Mouse (Mus musculus) frontal cortex, postnatal 36 days (tissue): Measurements from ENCODE around the gene Gm20390.

ENCODE experiments used
- DNase-seq, 2 experiments: peaks; one replicate each; pipeline ENCODE4 v3.0.0; 2022; ENCODE audit warnings: low spot score in 2 of 2

Gene Gm20390

DNA sequence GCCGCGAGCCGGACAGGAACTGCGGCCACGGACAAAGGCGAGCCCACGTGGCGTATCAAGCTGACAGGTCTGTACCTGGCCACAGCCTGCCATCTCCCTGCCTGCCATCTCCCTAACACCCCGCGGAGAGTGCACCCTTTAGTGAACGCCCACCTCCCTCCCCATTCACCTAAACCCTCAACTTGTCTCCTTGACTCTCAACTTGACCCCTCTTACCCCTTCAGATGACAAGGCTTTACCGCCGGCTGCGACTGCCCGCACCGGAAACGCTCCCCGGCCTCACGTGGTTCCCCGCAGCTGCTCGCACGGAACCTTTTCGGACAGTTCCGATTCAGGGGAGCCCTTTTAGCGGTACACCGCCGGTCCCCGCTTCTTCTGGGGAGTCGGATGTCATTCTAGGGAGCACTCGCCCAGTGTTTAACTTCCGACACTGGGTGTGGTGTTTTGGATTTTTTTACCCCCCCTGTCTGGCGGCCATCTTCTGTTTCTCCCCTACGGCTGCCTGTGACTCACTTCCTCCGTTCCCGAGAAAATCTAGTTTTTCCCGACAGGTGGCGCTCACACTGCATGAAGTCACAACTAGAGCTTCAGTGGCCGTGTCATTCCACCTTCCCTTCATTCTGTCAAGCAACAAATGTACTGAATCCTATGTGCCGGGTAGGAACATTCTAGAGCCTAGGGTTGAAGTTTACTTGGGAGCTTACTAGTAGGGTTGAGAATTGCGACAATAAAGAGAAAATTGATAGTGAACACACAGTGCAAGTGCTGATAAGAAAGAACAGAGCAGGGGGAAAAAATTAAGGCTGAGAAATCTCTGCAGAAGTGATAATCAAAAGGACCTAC is at the start of gene Gm20390, which contains the start of gene Nme1:
Gene Gm20390, minus strand, starts transcription at position 289 of the 843 bp plus-strand sequence.
Gene Nme1, minus strand, starts transcription at position 517 of the 843 bp plus-strand sequence.
- DNase-seq, result peak; percentile 98

DNA sequence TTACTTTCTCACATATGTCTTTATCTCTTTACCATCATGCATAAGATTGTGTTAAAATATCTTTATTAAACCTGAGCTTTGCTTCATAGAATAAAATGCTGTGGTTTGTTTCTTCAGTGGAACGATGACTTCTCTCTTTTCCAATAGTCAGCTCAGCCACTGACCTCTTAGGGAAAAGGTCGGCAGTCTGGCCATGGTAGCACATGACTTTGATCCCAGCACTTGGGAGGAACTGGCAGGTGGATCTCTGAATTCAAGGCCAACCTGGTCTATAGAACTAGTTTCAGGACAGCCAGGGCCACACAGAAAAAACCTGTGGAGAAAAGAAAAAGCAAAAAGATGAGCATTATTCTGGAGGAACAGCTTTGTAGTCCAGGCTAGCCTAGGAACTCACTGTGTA is 35.3 kb upstream of the Gm20390 start:
- DNase-seq, result no peak

DNA sequence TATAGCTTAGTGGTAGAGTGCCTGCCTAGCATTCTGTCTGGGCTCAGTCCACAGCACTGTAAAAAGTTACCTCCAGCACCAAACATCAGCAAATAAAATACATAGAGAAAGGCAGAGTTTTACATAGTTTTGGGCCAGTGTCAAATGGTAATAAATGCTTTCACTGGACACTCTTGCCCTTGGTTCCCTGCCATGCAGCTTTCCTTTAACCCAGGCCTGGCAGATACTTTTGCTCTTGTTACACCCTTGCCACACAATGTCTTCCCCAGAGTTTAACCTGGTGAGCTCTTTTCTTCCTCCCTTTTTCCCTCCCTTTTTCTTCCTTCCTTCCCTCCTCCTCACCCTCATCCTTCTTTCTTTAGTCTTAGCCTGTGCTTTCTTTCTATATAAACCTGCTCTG is 31.2 kb upstream of the Gm20390 start:
- no peak for DNase-seq

DNA sequence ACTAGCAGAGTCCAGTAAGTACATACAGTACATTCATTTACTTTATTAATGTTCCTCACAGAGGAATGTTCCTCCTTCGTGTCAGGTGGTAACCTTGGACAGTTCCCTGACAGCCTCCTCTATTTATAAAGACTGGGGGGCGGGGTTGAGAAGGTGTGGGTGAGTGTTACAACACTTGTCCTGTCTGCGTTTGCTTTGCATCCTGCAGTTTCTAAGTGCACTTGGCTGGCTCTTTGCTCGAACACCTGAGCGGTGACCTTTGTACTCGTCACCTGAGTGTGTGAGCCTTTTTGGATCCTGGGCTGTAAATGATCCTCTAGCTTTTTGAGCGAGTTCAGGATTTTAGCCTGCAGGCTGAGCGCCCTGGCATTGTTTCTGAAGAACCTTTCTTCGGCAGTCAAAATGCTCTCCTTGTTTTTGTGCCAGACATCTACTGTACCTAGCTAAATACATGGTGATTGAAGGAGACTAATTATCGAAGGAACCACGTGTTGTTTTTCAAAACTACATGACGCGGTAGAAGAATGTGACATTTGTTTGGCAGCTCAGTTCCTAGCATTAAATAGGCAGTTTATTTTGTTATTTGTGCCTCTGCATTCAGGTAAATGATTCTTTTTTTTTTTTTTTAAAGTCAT is 29.2 kb upstream of the Gm20390 start:
- DNase-seq, result no peak

DNA sequence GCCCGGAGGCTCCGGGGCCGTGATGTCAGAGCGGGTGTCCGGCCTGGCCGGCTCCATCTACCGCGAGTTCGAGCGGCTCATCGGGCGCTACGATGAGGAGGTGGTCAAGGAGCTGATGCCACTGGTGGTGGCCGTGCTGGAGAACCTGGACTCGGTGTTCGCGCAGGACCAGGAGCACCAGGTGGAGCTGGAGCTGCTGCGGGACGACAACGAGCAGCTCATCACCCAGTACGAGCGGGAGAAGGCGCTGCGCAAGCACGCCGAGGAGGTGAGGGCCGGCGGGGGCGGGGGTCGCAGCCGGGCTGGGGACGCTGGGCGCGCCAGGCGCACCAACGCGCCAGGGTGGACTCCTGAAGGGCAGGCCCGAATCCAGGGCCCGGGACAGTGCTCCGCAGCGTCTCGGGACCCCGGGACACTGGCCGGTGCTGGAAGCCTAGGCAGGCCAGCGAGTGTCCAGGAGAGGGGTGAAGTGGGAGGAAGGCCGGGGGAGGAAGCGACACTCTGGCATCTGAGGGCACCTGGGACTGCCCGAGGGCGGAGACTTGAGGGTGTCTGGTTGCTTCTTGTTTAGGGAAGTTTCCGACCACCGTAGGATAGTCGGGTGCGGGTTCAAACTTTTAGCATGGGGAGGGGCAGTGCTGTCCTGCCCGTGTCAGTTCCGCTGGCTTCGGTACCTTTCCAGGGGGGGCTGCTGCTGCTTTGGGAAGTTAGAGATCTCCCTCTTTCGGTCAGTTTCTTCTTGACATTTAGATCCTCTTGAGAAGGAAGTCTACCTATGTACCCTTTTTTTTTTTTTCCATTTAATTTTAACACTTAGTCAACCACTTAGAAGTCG is 28.4 kb upstream of the Gm20390 start:
- peak in 1 of 2 experiments; percentile 49 for DNase-seq

DNA sequence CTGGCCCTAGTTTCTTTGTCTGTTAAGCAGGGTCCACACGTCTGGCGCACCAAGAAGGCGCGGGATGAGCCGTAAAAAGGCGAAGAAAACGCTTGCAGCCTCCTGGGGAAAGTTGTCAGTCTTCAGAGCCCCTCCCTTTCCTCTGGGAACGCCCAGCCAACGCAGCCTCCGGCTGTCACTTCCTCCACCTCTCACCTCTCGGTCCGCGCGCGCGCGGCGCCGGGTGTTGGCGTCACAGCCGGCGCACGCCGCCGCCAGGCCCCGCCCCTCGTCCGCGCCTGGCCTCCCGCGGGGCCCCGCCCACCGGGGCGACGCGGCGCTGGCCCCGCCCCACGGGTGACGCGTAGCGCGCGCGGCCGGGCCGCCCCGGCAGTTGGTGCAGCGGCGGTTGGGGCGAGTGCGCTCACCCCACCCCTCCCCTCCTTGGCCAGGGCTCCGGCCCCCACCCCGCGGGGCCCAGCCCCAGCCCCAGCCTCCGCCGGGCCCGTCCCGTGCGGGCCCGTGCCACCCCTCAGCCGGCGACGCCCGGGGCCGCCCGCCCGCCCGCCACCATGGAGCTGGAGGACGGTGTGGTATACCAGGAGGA is 27.7 kb upstream of the Gm20390 start, which contains the start of gene Spag9:
Gene Spag9, plus strand, starts transcription at position 372 of the 586 bp plus-strand sequence.
- DNase-seq, result peak; percentile 85 to 92

DNA sequence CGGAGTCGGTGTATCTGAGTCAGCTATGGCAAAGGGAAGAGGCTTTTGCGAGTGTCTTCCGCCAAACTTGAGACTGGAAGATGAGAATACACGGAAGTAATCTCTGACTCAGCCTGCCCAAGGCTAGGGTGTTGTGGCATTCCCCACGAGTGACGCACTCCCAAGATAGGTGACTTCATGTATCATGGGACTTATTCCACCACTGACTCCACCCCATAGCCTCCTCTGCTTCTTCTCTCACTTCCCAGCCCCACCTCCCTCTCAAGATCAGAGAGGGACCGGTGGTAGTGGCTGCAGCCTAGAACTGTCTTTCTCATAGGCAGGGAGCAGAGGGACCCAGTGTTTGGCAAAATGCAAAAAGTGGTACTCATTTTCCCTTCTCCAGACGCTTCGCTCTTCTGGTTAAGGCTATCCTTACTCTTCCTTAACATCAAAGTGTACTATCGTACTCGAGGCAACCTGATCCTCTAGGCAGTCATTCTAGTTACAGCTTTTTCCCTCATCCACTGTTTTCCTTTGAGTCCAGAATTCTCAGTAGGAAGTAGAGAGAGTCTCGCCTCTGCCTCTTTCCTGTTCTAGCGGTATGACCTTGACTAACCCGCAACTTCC is 27.1 kb upstream of the Gm20390 start:
- peak; percentile 77 to 84 for DNase-seq

DNA sequence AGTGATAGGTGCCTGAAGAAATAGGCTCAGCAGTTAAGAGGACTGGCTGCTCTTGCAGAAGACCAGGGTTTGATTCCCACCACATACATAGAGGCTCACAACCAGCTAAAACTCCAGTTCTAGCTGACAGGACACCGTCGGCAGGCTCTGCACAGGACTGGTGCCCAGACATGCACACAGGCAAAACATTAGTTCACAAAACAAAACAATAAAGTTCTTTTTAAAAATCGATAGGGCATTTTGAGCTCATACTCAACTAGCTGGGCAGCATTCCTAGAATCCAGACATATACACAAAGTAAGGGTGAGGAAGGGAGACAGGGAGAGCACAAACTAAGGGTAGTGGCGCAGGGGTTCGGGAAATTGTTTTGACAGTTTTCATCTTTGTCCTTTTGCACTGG is 26.4 kb upstream of the Gm20390 start:
- DNase-seq, result no peak

DNA sequence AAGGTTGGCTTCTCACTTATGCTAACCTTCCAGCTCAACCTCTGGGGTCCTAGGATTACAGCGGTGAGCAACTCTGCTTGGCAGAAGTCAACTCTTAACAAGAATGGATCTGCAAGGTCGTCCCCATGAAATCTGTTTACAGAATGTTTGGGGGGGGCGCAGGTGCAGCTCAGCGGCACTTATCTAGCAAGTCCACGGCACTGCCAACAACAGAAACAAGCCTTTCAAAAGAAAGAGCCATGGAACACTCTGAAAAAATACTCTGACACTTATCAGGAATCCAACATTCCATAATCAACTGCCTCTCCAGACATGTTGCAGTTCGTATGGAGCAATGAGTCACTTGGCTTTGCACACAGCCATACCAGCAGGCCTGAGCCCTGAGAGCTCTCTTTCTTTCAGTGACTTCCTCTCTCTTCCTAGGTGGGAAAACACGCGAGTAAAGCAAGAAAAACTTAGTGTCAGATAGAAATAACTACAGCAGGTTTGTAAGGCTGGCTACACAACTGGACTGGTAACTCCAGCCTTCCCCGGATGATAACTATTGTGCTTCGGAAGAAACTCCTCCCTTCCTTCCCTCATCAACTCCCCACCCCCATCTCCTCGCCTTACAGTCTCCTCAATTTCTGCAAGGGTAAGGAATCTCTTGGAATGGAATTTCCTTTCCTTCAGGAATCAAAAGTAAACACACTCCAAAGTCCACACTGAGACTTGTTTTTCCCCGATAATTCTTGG is 20.4 kb upstream of the Gm20390 start:
- DNase-seq, result no peak

DNA sequence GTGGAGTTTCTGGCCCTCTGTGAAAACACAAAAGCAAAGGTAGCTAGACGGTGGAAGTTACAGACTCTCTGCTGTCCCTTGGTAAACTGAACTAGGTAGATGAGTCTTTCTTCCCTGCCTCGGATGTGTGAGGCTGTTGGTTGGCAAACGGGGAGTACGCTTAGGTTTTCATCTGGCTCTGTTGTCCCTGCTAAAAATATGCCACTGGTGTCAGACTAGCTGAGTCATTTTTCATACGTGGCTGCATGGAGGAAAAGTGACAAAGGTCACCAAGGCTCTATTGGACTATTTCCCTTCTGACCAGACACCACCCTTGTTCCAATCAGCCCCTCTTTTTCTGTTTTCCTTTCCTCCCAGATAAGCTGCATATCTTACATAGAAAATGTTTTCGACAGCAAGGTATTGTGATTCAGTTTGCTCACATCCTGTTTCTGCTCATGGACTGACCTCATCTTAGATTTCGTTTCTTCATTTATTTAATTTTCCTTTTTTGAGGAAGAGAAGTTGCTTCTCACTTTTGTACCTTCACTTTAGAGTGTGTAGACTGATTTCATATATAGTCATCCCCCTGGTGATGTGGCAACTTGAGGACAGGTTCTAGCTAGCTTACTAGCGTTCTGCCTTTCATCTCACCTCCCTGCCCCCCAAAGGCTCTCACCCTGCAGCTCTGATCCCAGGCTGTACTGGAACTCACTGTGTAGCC is 19.7 kb upstream of the Gm20390 start:
- no peak for DNase-seq

DNA sequence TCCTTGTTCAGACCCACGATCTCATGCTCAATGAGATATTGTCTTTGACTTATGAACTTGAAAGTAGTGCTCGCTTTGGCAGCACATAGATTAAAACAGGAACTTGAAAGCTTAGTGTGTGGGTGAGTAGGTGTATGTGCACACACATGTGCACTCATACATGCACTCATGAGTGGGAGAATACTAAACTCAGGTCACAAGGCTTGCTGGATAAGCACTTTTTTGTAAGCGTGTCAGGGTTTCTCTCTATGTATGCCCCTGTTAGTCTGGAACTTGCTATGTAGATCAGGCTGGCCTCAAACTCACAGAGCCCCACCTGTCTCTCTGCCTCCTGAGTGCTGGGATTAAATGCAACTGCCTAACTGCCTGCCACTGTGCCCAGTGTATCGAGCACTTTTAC is 18.9 kb upstream of the Gm20390 start:
- no peak for DNase-seq

DNA sequence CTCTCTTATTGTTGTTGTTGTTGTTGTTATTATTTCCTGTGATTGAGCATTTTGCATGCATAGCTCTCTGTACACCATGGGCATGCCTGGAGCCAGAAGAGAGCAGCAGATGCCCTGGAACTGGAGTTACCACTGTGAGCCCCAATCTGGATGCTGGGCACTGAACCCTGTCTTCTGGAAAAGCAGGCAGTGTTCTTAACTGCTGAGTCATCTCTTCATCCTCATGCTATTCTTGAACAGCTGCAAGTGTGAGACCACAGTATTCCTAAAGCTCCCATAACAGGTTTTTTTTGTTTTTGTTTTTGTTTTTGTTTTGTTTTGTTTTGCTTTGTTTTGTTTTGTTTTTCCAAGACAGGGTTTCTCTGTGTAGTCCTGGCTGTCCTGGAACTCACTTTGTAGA is 18.2 kb upstream of the Gm20390 start:
- DNase-seq, result no peak

DNA sequence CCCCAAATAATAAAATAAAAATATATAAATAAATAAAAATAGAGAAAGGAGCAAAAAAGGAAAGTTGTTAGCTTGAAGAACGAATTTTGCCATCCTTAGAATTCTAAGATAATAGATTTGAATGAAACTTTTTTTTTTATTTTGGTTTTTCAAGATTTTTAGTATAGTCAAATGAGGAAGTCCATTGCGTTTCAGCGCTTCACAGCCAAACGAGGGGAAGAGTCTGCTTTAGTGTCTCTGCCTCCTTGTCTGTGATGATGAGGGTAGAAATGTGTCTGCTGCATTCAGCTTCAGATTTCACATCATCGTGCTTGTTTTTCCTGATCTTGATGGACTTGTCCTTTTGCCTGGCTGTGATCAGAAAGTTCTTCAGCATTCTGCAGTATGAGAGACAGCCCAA is 17.2 kb upstream of the Gm20390 start:
- DNase-seq, result no peak

DNA sequence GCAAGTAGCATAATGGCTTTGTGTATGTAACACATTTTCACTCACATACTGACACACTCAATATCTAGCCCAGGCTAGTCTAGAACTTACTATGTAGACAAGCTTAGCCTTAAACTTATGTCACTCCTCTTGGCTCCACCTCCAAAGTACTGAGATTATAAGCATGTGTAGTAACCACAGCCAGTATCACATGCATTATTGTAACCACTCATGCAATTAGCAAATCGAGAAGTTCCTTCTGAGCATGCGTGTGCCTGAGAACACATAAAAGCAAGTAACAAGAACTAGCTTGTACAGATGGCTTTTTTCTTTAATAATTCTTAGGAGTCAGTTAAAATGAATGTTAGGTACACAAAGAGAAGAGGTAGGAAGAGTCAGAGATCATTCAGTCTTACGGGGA is 16.5 kb upstream of the Gm20390 start:
- DNase-seq, result no peak

DNA sequence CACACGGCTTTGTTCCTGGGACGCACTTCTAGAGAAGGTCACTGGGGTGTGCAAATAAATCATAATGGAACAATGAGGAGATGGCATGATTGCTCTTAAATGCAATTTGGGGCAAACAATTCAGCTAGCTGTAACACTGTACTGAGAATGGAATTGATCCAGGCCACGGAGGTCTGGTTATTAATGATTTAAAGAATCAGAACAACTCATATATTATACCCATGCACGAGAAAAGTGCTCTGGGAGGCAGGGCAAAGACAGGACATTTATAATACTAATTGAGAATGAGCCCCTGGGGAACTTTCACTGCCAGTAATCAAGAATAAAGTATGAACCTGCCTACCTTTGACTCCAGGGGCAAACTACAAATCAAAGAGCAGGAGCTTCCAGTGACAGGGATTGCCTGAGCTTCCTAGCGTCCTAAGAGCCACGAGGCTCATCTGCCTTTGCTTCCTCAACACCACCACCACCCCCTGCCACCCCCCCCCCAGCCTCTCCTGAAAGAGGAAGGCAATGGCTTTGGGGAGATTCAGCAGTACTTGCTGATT is 11.5 kb upstream of the Gm20390 start:
- DNase-seq, result no peak

DNA sequence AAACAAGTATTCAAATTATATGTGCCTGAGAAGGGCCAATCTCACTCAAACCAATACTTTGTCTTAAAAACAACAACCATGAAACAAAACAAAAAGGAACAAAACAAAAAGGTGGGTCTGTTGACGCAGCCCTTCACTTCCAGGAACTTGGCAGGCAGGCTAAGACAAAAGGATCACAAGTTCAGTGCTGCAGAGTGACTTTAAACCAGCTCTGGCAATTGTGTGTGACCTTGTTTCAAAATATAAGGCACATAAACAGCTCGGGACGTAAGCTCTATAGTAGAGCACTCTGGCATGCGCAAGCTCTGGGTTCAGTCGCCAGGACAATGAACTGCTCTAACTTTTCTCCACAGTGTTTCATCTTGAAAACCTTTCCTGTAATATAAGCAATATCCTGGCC is 4.9 kb upstream of the Gm20390 start:
- DNase-seq, result no peak

DNA sequence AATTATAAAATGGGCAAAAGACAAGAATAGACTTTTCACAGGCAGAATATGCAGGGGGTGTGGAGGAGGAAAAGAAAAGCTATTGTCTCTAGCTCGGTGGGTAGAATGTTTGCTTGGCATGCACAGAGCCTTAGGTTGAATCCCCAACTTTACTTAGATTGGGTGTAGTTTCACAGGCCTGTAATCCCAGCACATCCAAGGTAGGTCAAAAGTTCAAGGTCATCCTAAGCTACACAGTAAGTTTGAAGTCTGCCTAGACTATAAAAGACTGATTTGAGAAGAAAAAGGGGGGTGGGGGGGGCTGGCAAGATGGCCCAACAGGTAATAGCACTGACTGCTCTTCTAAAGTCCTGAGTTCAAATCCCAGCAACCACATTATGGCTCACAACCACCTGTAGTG is 1.7 kb upstream of the Gm20390 start:
- no peak for DNase-seq

DNA sequence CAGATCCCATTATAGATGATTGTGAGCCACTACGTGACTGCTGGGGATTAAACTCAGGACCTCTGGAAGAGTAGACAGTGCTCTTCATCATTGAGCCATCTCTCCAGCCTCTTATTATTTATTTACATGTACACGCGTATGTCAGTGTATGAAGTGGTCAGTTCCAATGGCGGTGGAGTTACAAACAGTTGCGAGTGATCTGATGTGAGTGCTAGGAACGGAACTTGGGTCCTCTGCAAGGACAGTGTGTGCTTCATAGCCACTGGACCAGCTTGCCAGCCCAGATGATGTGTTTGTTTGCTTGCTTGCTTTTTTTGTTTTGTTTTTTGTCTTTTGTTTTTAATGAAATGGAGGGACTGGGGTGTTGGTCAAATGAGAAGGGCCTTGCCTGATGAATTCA is 1.1 kb upstream of the Gm20390 start:
- DNase-seq, result no peak

DNA sequence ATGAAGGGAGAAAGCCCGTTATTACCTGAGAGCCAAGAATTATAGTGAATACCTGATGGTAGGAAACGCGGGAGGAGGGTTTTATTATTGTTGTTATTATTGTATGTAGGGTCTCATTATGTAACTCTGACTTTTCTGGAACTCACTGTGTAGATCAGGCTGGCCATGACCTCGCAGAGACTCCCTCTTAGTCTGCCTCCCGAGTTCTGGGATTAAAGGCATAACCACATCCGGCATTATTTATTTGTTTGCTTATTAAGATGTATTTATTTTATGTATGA is 695 bp upstream of the Gm20390 start:
- DNase-seq, result no peak

DNA sequence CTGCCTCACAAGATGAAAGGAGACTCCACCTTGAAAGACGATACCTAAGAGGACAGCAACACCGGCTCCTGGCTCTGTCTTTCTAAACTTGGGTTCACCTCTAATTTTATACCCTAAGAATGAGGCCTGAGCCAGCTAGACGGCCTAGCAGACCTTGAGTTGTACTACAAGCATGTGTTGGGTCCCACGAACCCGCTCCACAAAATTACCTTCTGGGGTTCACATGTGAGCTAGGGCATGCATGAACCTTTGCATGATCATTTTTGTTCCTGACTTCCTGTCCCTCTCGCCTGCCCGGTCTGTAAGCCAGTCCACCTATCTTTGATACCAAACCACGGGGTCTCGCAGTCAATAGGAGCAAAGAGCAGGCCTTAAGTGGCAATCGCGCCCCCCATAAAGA is 712 bp downstream of the Gm20390 start:
- no peak for DNase-seq
